Mouse (Mus musculus): ENCODE data around the gene Gm20388. TPM values are rescaled to one million over a fixed set of nuclear protein-coding genes. Genes with fewer than 3 reads are reported as not detected.

The Gm20388 gene
- polyA plus RNA-seq, 1 experiment, result 49.7 TPM

DNA sequence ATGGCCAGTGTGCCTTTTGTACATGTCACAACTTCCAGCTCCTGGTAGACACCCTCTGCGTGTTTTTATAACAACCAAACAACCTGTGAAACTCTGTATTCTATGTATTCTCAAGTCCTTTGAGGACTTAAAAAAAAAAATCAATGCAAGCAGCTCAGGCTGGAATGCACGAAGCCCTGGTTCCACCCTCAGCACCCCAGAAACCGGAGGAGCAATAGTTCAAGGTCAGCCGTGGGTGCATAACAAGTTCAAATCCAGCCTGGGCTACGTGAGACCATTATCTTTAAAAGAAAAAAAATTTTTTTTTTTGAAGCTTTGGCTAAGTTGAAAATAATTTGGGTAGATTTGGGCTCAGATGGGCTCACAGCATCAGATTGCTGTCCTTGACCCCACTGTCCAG, 353.2 kb downstream of the Gm20388 start:
- no peak for DNase-seq
- Histone ChIP-seq H3K4me1 (ENCODE audit: control insufficient read depth, insufficient read depth, low read length) (no peaks in the 10 kb centered on the region; the same call in 1 of the 2 replicates), H3K27me3 (replicated peaks; ENCODE audit: control insufficient read depth, insufficient read depth, low read length) (no peaks in the 10 kb centered on the region), H3K36me3 (ENCODE audit: control insufficient read depth, insufficient read depth, low read length) (no peaks in the 10 kb centered on the region), H3K27ac (ENCODE audit: insufficient read depth, low read depth, low read length) (no peak overlapping the region), H3K4me3 (ENCODE audit: insufficient read depth, low read depth, low read length) (no peak overlapping the region)
- no peak for TF ChIP-seq CTCF (conservative IDR thresholded peaks at IDR 0.05; ENCODE audit: insufficient read depth, insufficient read length, low read depth, low read length)
- TF ChIP-seq POLR2A (IDR thresholded peaks at IDR 0.05; ENCODE audit: low read depth, low read length), result no peak
- WGBS, result 88% methylated on average over 5 of the region's 5 CpGs

DNA sequence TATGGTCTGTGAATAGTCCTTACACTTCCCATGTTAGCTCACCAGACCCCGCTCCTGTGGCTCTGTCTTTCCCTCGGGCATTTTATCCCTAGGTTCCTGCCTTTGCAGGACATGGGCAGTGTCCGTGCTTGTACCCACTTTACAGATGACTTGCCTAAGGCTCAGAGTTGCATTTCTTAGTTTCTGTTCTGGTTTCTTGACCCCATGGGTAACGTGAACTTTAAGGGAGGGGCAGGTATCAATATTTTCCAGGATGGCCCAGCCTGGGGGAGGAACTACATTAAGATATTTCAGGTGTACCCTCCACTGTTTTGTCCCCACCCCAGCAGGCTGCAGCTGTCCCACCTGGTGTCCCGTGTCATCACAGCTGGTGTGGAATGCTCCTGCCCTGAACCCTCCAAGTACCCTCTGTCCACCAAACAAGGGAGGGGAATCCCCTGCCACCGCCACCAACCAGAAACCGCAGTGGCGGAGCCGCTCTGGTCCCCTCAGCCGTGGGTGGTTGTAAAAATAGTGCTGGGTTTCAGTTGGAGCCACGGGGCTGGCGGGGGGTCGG, 353.8 kb downstream of the Gm20388 start:
- Histone ChIP-seq H3K27ac (ENCODE audit: insufficient read depth, low read depth, low read length) (no peak overlapping the region), H3K4me3 (ENCODE audit: insufficient read depth, low read depth, low read length) (no peak overlapping the region), H3K4me1 (ENCODE audit: control insufficient read depth, insufficient read depth, low read length) (no peaks in the 10 kb centered on the region; the same call in 1 of the 2 replicates), H3K36me3 (ENCODE audit: control insufficient read depth, insufficient read depth, low read length) (no peaks in the 10 kb centered on the region), H3K27me3 (replicated peaks; ENCODE audit: control insufficient read depth, insufficient read depth, low read length) (no peaks in the 10 kb centered on the region)
- DNase-seq, result no peak
- WGBS, result 30% methylated on average over 13 of the region's 13 CpGs
- no peak for TF ChIP-seq CTCF (conservative IDR thresholded peaks at IDR 0.05; ENCODE audit: insufficient read depth, insufficient read length, low read depth, low read length)
- TF ChIP-seq POLR2A (IDR thresholded peaks at IDR 0.05; ENCODE audit: low read depth, low read length), result no peak

DNA sequence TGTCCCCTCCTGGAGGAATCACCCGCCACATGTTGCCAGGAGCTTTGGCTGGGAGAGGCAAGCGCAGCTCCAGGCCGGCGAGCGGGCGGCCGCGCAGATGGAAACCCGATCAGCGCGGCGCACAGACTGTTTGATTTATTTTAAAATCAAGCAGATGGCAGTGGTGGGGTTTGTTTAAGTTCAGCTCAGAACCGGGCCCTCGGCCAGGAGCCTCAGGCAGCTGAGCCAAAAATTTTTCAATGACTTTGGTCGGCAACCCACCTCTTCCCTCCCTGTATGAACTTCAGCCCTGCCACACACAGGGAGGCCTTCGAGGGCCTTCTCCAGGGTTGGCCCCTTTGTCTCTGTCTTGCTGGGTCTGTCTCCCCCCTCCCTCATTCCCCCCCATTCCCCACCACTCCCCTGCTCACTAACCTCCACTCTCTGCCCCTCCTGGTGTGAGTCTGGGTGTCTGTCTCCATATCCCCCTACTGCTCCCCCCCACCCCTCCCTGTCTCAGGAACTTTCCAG, 354.4 kb downstream of the Gm20388 start:
- DNase-seq, result peak; percentile 79
- Histone ChIP-seq H3K27me3 (replicated peaks; ENCODE audit: control insufficient read depth, insufficient read depth, low read length) (no peaks in the 10 kb centered on the region), H3K4me1 (ENCODE audit: control insufficient read depth, insufficient read depth, low read length) (no peaks in the 10 kb centered on the region; the same call in 1 of the 2 replicates), H3K36me3 (ENCODE audit: control insufficient read depth, insufficient read depth, low read length) (no peaks in the 10 kb centered on the region), H3K4me3 (ENCODE audit: insufficient read depth, low read depth, low read length) (no peak overlapping the region), H3K27ac (ENCODE audit: insufficient read depth, low read depth, low read length) (no peak overlapping the region)
- WGBS, result 9% methylated on average over 16 of the region's 16 CpGs
- TF ChIP-seq POLR2A (IDR thresholded peaks at IDR 0.05; ENCODE audit: low read depth, low read length), result no peak
- no peak for TF ChIP-seq CTCF (conservative IDR thresholded peaks at IDR 0.05; ENCODE audit: insufficient read depth, insufficient read length, low read depth, low read length)

DNA sequence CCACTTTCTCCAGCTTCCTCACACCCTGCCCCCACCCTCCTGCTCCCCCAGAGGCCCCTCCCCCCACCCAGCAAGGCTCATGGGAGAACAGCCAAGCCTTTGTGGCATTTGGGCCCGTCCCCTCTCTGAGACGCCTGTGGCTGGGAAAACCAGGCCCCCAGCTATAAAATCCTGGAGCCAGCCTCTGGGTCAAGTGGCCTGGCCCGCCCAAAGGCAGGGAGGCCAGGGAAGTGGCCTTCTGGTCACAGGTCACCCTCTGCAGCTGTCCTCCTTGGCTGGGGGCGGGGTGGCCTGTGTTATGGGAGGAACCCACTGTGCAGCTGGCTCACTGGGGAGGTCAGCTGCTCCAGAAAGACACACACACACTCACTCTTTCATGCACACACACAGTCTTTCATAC, 354.8 kb downstream of the Gm20388 start:
- Histone ChIP-seq H3K36me3 (ENCODE audit: control insufficient read depth, insufficient read depth, low read length) (no peaks in the 10 kb centered on the region), H3K4me3 (ENCODE audit: insufficient read depth, low read depth, low read length) (no peak overlapping the region), H3K4me1 (ENCODE audit: control insufficient read depth, insufficient read depth, low read length) (no peaks in the 10 kb centered on the region; the same call in 1 of the 2 replicates), H3K27me3 (replicated peaks; ENCODE audit: control insufficient read depth, insufficient read depth, low read length) (no peaks in the 10 kb centered on the region), H3K27ac (ENCODE audit: insufficient read depth, low read depth, low read length) (no peak overlapping the region)
- DNase-seq, result peak; percentile 86
- WGBS, result 17% methylated on average over 4 of the region's 4 CpGs
- no peak for TF ChIP-seq POLR2A (IDR thresholded peaks at IDR 0.05; ENCODE audit: low read depth, low read length)
- no peak for TF ChIP-seq CTCF (conservative IDR thresholded peaks at IDR 0.05; ENCODE audit: insufficient read depth, insufficient read length, low read depth, low read length)

DNA sequence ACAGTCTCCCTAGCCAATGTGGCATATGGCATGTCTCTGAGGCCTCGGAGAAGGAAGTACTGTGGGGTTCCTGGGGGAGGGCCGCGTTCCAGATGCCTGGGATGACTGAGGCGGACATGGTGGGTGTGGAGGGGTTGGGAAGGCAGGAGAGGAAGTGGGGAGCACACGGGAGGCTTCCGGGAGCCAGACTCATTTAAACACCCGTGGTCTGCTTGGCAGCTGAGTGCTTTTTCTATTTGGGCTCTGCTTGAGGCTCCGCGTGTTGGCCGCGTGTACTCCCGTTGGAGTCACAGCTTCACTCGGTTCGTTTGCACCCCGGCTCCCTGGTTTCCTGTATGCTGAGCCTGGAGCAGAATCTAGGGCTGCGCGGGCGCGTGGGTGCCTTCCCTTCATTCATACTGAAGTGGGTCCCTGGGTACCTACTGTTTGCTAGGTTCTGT, 357.9 kb downstream of the Gm20388 start:
- Histone ChIP-seq H3K4me3 (ENCODE audit: insufficient read depth, low read depth, low read length) (no peak overlapping the region), H3K27ac (ENCODE audit: insufficient read depth, low read depth, low read length) (no peak overlapping the region), H3K27me3 (replicated peaks; ENCODE audit: control insufficient read depth, insufficient read depth, low read length) (no peaks in the 10 kb centered on the region), H3K4me1 (ENCODE audit: control insufficient read depth, insufficient read depth, low read length) (no peaks in the 10 kb centered on the region; the same call in 1 of the 2 replicates), H3K36me3 (ENCODE audit: control insufficient read depth, insufficient read depth, low read length) (no peaks in the 10 kb centered on the region)
- TF ChIP-seq POLR2A (IDR thresholded peaks at IDR 0.05; ENCODE audit: low read depth, low read length), result no peak
- TF ChIP-seq CTCF (conservative IDR thresholded peaks at IDR 0.05; ENCODE audit: insufficient read depth, insufficient read length, low read depth, low read length), result no peak
- 51% methylated on average over 19 of the region's 19 CpGs for WGBS
- DNase-seq, result peak; percentile 12

DNA sequence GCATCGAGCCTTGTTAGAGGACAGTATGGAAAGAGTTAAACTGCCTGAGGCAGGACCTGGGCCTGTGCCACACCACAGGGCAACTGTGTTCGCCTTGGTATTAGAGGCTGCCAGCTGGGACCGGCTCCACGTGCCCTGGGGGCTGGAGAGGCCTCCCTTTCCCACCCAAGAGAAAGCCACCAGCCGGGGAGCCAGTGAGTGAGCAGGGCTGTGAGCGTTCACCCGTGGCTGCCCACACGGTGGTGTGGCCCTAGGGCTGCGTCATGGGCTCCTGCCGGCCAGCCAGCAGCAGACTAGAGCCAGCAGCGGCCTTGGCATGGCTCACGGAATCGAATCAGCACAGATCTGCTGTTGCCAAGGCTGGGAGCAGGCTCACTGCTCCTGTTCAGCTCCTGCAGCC, 359.8 kb downstream of the Gm20388 start:
- DNase-seq, result peak; percentile 42
- Histone ChIP-seq H3K36me3 (ENCODE audit: control insufficient read depth, insufficient read depth, low read length) (no peaks in the 10 kb centered on the region), H3K27ac (ENCODE audit: insufficient read depth, low read depth, low read length) (no peak overlapping the region), H3K4me1 (ENCODE audit: control insufficient read depth, insufficient read depth, low read length) (no peaks in the 10 kb centered on the region), H3K4me3 (ENCODE audit: insufficient read depth, low read depth, low read length) (no peak overlapping the region), H3K27me3 (replicated peaks; ENCODE audit: control insufficient read depth, insufficient read depth, low read length) (no peaks in the 10 kb centered on the region)
- WGBS, result 32% methylated on average over 13 of the region's 13 CpGs
- TF ChIP-seq POLR2A (IDR thresholded peaks at IDR 0.05; ENCODE audit: low read depth, low read length), result no peak
- TF ChIP-seq CTCF (conservative IDR thresholded peaks at IDR 0.05; ENCODE audit: insufficient read depth, insufficient read length, low read depth, low read length), result 0 out of 2 replicates have a peak, but pooled peaks have one; percentile 1

DNA sequence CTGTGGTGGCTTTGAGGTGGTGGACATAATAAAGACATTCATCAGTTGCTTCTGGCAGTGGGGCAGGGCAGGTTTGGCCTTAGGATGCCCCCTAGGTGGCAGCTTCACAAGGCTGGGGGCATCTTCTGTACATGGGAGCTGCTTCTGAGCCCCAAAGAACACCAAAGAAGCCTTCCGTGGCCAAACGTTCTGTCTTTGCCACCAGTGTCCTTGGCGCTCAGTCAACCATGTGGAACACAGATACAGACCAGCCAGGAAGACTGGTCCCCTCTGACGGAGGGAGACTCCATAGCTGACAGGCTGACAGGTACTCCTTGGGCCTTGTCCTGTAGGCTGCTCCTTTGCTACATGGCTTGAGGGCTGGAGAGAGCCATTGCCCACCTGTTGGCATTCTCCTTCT, 362.8 kb downstream of the Gm20388 start:
- TF ChIP-seq CTCF (conservative IDR thresholded peaks at IDR 0.05; ENCODE audit: insufficient read depth, insufficient read length, low read depth, low read length) (no peak), POLR2A (IDR thresholded peaks at IDR 0.05; ENCODE audit: low read depth, low read length) (no peak)
- no peak overlapping the region for H3K4me3 ChIP-seq (ENCODE audit: insufficient read depth, low read depth, low read length)
- 68% methylated on average over 4 of the region's 4 CpGs for WGBS
- H3K27ac ChIP-seq (ENCODE audit: insufficient read depth, low read depth, low read length), result no peak overlapping the region
- no peak for DNase-seq
- H3K36me3 ChIP-seq (ENCODE audit: control insufficient read depth, insufficient read depth, low read length), result no peaks in the 10 kb centered on the region
- H3K4me1 ChIP-seq (ENCODE audit: control insufficient read depth, insufficient read depth, low read length), result no peaks in the 10 kb centered on the region
- no peaks in the 10 kb centered on the region for H3K27me3 ChIP-seq (replicated peaks; ENCODE audit: control insufficient read depth, insufficient read depth, low read length)

Data from kidney, adult 2 months (tissue).